Mouse (Mus musculus) left cerebral cortex, postnatal 36 days (tissue): Measurements from ENCODE around the gene Gm6710. TPM values are rescaled to one million over a fixed set of nuclear protein-coding genes. Genes with fewer than 3 reads are reported as not detected.
"Not testable (repeated sequence)": the region's sequence is repeated elsewhere in the genome, so short reads cannot be mapped to it uniquely, and the experiment has no call there.

Source experiments
- DNase-seq, 2 experiments: peaks; one replicate each; pipeline ENCODE4 v3.0.0; 2021 to 2022; ENCODE audit warnings: low spot score in 2 of 2, mixed read lengths in 1 of 2
- intact Hi-C: fragments of 180-260 bp; cut with DNase I; formaldehyde crosslinking; loops from one replicate; pipeline ENCODE4 v1.15.1; 2025
- total RNA-seq, 2 experiments: library from RNA; stranded (reverse); gene quantifications; 2 replicates each; pipeline ENCODE4 v1.2.3; 2021

Gm6710 gene
- 10 to 100 TPM; 48.4 to 54.8 TPM for total RNA-seq

DNA sequence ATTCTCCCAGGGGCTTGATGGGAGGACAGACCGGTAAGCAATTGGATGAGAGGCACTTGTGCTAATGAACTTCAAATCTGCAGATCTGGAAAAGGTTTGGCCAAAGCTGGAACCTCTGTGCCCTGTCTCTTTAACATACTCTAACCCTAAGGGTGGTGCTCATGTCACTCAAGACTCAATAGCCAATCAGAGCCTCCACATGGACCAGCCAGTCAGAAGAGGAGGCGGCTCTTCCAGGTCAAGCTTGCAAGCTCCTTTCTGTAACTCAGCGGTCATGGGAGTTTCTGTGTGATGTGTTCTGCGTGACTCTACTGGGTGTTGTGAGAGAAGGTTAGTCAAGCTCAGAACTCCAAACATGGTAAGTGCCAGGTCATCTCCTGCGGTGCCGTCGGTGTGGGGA, at the start of gene Gm6710:
TSS of gene Gm6710 (plus strand) at position 196 of the 400 bp plus-strand sequence.
- intact Hi-C loops, DNase-seq: not testable (repeated sequence)

Other genes starting within 250 kb of the Gm6710 start
- not detected for gene Gm11007, start 225.2 kb upstream of the Gm6710 start, total RNA-seq
- not detected for gene Zfp969, start 165.6 kb upstream of the Gm6710 start, total RNA-seq
- gene Gm2007, start 127.7 kb upstream of the Gm6710 start, total RNA-seq, result not detected
- 10 to 100 TPM; 11.5 to 12.4 TPM for gene Gm14288, start 68.1 kb upstream of the Gm6710 start, total RNA-seq
- gene Zfp966, start 61.9 kb downstream of the Gm6710 start, total RNA-seq, result 1 to 10 TPM; 4.5 to 6.7 TPM
- gene Gm2026, start 96.1 kb downstream of the Gm6710 start, total RNA-seq, result 10 to 100 TPM; 43.1 to 49.9 TPM